Mouse (Mus musculus): ENCODE measurements around the gene Gen1. TPM values are rescaled to one million over a fixed set of nuclear protein-coding genes. Genes with fewer than 3 reads are reported as not detected.

Gen1 gene
- 0.04 and 0.25 TPM in 2 replicates for polyA plus RNA-seq (2012; rRNA removed)

GRCm38 (mm10) chr12:11265382-11266281 is at the start of gene Gen1, which contains the start of gene Smc6:
TSS of gene Gen1 (minus strand) at chr12:11265801.
TSS of gene Smc6 (plus strand) at chr12:11265886.

GRCm38 (mm10) chr12:11208872-11209271 is 56.7 kb downstream of the Gen1 start, which contains the start of gene Msgn1:
TSS of gene Msgn1 (minus strand) at chr12:11208972.

Other genes starting within 250 kb of the Gen1 start
- gene Kcns3, start 114.7 kb downstream of the Gen1 start, polyA plus RNA-seq (2012; rRNA removed), result 1.3 TPM in 2 replicates
- gene Msgn1, start 56.8 kb downstream of the Gen1 start, polyA plus RNA-seq (2012; rRNA removed), result not detected in 2 replicates
- gene Smc6, start 85 bp upstream of the Gen1 start, polyA plus RNA-seq (2012; rRNA removed), result 0.49 and 0.61 TPM in 2 replicates
- gene Vsnl1, start 170.8 kb upstream of the Gen1 start, polyA plus RNA-seq (2012; rRNA removed), result 0.05 and 0.11 TPM in 2 replicates
- not detected in 2 replicates for gene Rad51ap2, start 190.3 kb upstream of the Gen1 start, polyA plus RNA-seq (2012; rRNA removed)

Data from stomach, adult 2 months (tissue).